Mouse (Mus musculus) embryonic facial prominence, embryonic 12.5 days (tissue): Measurements from ENCODE around the gene Erc1. TPM values are rescaled to one million over a fixed set of nuclear protein-coding genes. Genes with fewer than 3 reads are reported as not detected.

ENCODE experiments used
- ATAC-seq: fragments of 200-750 bp; cut with Nextera tagmentation; 2 replicates; pipeline ENCODE4 v1.8.0; 2017; ENCODE audit not compliant: insufficient number of reproducible peaks, insufficient read depth, low FRiP score, low TSS enrichment
- H3K27ac ChIP-seq: fragments of 300-500 bp; sonication (generic); 2 replicates; pipeline ENCODE4 v1.5.1; 2016; ENCODE audit warnings: mild to moderate bottlenecking
- H3K27me3 ChIP-seq: fragments of 300-500 bp; sonication (generic); 2 replicates; pipeline ENCODE4 v1.6.1; 2016; ENCODE audit warnings: mild to moderate bottlenecking, moderate library complexity
- H3K36me3 ChIP-seq: fragments of 300-500 bp; sonication (generic); 2 replicates; pipeline ENCODE4 v1.6.1; 2016; ENCODE audit warnings: mild to moderate bottlenecking
- H3K4me1 ChIP-seq: fragments of 300-500 bp; sonication (generic); 2 replicates; pipeline ENCODE4 v1.6.1; 2016
- H3K4me2 ChIP-seq: fragments of 300-500 bp; sonication (generic); replicated peaks from 2 replicates; pipeline ENCODE4 v1.6.1; 2016; ENCODE audit warnings: mild to moderate bottlenecking, moderate library complexity
- H3K4me3 ChIP-seq: fragments of 300-500 bp; sonication (generic); 2 replicates; pipeline ENCODE4 v1.5.1; 2016; ENCODE audit warnings: mild to moderate bottlenecking
- H3K9ac ChIP-seq: fragments of 300-500 bp; sonication (generic); 2 replicates; pipeline ENCODE4 v1.6.1; 2016; ENCODE audit warnings: mild to moderate bottlenecking, moderate library complexity
- H3K9me3 ChIP-seq: fragments of 300-500 bp; sonication (generic); 2 replicates; pipeline ENCODE4 v1.6.1; 2016; ENCODE audit warnings: mild to moderate bottlenecking, moderate library complexity
- WGBS: fragments of 180-500 bp; shearing (Covaris S2); methylation state at CpG from one replicate; pipeline ENCODE4 v1.1.7; 2016; 5-methylcytosine and 5-hydroxymethylcytosine counted together
- polyA plus RNA-seq: library from polyadenylated mRNA; unstranded; fragments of >200 nt; fragmentation: Nextera tagmentation; extraction: Ambion mirVana; gene quantifications from 2 replicates; pipeline ENCODE4 v1.2.1, GENCODE M21; 2016

The Erc1 gene
- polyA plus RNA-seq, 1 experiment from 2014 or later: 32.1 TPM

DNA sequence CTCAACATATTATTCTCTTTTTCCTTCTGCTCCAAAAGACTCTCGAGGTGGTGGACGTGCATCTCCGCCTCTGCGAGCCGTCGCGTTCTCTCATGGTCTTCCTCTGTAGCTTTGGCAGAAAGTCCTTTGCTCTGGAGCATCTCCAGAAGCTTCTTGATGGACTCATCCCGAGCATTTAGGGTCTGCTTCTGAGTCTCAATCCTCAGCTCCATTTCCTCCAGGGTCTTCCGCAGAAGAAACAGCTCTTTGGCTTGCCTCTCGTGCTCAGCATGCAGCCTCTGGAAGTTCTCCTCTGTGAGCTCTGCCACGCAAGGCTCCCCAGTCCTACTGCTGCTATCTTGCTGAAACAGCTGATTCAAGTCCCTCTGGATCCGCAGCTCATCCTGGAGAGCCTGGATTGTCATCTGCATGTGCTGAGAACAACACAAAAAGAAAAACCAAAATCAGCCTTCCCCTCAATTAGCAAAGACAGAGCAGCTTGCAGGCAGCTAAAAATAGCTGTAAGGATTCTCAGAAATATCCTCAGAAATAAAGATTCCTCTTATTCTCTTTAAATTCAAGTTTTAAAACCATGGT lies 51.0 kb downstream of the Erc1 start:
- 92% methylated on average over 12 of the region's 12 CpGs for WGBS
- peaks cover 11% of the 10 kb centered on the region; the same call in 1 of the 2 replicates for H3K36me3 ChIP-seq
- no peak overlapping the region for H3K4me2 ChIP-seq
- no peaks in the 10 kb centered on the region for H3K27me3 ChIP-seq
- ATAC-seq: no peak
- no peak overlapping the region for H3K27ac ChIP-seq
- H3K9ac ChIP-seq: no peak overlapping the region
- H3K4me1 ChIP-seq: no peaks in the 10 kb centered on the region
- H3K9me3 ChIP-seq: no peaks in the 10 kb centered on the region
- H3K4me3 ChIP-seq: no peak overlapping the region

DNA sequence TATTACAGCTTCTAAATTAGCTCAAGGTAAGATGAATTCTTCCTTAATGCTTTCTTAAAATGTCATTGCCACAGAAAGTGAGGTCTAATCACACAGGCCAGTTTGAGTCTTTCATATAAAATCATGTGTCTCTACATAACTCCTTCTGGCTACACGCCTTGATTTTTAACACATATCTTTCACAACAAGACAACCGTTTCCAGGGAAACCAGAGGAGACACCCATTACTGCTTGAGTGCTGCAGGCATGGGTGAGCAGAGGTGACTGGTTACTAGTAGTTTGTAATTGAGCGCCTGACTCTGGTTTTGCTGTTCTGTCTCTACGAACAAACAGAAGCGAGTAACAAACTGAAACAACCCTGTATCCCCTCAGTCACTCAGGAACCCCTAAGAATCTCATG lies 51.7 kb downstream of the Erc1 start:
- H3K4me1 ChIP-seq: no peaks in the 10 kb centered on the region

DNA sequence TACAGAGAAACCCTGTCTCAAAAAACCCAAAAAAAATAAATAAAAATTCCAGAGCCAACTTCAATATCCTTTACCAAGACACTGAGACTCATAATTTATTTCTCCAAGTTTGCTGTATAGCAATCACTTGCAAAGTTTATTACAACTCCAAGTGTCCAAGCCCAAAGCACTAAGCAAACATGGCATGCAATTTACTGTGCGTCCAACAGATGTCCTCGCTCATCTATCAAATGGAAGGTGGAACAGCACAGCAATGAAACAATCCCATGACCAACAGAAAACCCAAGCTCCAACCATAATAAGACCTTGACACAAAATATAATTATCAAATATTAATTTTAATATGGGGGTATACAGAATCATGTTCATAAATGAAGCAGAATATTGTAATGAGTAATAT lies 55.4 kb downstream of the Erc1 start:
- H3K9ac ChIP-seq: no peak overlapping the region
- H3K4me3 ChIP-seq: no peak overlapping the region
- WGBS: 45% methylated on average over 2 of the region's 2 CpGs
- H3K9me3 ChIP-seq: no peaks in the 10 kb centered on the region
- no peak overlapping the region for H3K27ac ChIP-seq
- no peaks in the 10 kb centered on the region for H3K27me3 ChIP-seq
- no peaks in the 10 kb centered on the region for H3K4me1 ChIP-seq
- no peak overlapping the region for H3K4me2 ChIP-seq
- no peak for ATAC-seq
- peaks cover 11% of the 10 kb centered on the region; the same call in 1 of the 2 replicates for H3K36me3 ChIP-seq

More for the DNA sequence above, 51.7 kb downstream of the Erc1 start:
- H3K4me3 ChIP-seq: no peak overlapping the region
- ATAC-seq: no peak
- no peaks in the 10 kb centered on the region for H3K27me3 ChIP-seq
- H3K27ac ChIP-seq: no peak overlapping the region
- no peak overlapping the region for H3K9ac ChIP-seq
- 94% methylated on average over 5 of the region's 5 CpGs for WGBS
- H3K4me2 ChIP-seq: no peak overlapping the region
- H3K9me3 ChIP-seq: no peaks in the 10 kb centered on the region
- H3K36me3 ChIP-seq: peaks cover 11% of the 10 kb centered on the region; the same call in 1 of the 2 replicates

DNA sequence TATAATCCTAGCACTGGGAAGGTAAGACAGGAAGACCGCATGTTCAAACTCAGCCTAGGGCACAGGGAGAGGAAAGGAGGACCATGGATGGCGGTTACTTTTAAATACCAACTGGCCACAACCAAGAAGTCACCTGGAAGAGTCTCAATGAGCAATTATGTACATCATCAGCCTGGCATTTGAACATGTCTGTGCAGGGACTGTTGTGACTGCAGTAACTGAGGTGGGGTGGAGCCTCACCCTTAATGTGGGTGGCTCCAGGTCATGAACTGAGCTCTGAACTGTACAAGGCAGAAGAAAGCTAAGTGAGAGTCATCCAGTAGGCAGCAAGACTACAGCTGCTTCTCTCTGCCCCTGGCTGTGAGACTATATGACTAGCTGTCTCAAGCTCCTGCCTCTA lies 65.6 kb downstream of the Erc1 start:
- H3K9ac ChIP-seq: no peak overlapping the region
- H3K4me1 ChIP-seq: no peaks in the 10 kb centered on the region
- WGBS: 93% methylated on average over 2 of the region's 2 CpGs

DNA sequence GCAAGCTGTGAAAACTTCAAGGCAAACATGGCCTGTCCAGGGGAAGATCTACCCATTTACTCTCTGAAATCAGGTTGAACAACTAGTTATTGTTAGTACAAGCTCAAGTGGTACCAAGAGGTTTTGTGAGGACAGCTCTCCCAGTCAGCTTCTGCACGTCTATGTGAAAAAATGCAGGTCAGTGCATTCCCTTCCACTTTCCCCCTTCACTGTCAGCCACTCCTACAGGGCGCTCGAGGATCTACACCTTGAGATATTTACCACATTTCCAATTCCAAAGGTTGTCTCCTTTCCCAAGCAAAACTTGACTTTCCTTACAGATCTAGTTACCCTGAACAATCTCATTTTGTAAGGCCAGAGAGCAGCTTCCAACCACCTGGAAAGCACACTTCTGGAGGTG lies 66.9 kb downstream of the Erc1 start:
- H3K4me1 ChIP-seq: no peaks in the 10 kb centered on the region
- H3K9me3 ChIP-seq: no peaks in the 10 kb centered on the region
- peaks cover 4% of the 10 kb centered on the region; the same call in 1 of the 2 replicates for H3K36me3 ChIP-seq
- H3K27me3 ChIP-seq: no peaks in the 10 kb centered on the region
- WGBS: 76% methylated on average over 3 of the region's 3 CpGs
- H3K27ac ChIP-seq: no peak overlapping the region
- H3K4me2 ChIP-seq: no peak overlapping the region
- no peak overlapping the region for H3K9ac ChIP-seq
- H3K4me3 ChIP-seq: no peak overlapping the region
- no peak for ATAC-seq

More for the DNA sequence above, 65.6 kb downstream of the Erc1 start:
- no peaks in the 10 kb centered on the region for H3K27me3 ChIP-seq
- peaks cover 4% of the 10 kb centered on the region; the same call in 1 of the 2 replicates for H3K36me3 ChIP-seq
- ATAC-seq: no peak
- no peak overlapping the region for H3K4me2 ChIP-seq
- no peak overlapping the region for H3K4me3 ChIP-seq
- no peaks in the 10 kb centered on the region for H3K9me3 ChIP-seq
- H3K27ac ChIP-seq: no peak overlapping the region

DNA sequence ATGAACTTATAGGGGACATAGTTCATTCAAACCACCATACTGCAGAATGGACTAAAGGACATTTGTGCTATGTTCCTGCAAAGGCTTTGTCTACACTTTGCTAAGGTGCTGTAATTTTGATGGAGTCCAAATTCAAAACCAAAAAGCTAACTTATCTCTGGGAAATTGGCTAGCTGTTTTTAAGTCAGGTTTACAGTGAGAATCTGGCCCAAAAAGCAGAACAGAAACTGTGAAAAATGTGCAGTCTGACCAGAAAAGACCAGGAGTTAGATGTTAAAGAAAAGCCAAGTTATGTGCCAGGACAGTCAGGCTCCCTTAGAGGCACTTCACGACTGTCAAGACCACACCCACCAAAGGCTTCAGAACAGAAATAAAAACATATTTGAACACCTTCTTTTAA lies 79.2 kb downstream of the Erc1 start:
- 74% methylated on average over 1 of the region's 1 CpGs for WGBS
- Histone ChIP-seq H3K36me3 (no peaks in the 10 kb centered on the region), H3K4me2 (no peak overlapping the region), H3K9me3 (no peaks in the 10 kb centered on the region), H3K4me3 (no peak overlapping the region), H3K27ac (no peak overlapping the region), H3K4me1 (no peaks in the 10 kb centered on the region), H3K9ac (no peak overlapping the region), H3K27me3 (no peaks in the 10 kb centered on the region)
- no peak for ATAC-seq

DNA sequence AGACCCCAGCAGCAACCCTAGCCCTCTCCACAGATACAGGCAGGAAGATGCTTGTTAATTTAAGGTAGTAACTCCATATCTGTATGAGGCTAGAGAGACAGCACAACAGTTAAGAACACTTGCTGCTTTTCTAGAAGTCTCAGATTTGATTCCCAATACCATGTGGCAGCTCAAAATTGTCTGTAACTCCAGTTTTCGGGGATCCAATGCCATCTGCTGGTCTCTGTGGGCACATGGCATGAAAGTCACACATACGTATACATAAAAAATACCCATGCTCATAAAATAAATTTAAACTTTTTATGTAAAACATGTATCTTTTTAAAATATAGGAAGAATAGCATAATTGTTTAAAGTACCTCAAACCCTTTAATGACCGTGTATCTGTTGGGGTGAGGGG lies 83.6 kb downstream of the Erc1 start:
- H3K27me3 ChIP-seq: no peaks in the 10 kb centered on the region
- no peak for ATAC-seq
- whole genome bisulfite sequencing: 87% methylated on average over 3 of the region's 3 CpGs
- no peak overlapping the region for H3K27ac ChIP-seq
- no peaks in the 10 kb centered on the region for H3K9me3 ChIP-seq
- H3K4me1 ChIP-seq: no peaks in the 10 kb centered on the region
- H3K4me2 ChIP-seq: no peak overlapping the region
- H3K4me3 ChIP-seq: no peak overlapping the region
- H3K9ac ChIP-seq: no peak overlapping the region
- 0 out of 2 replicates have a peak, but pooled peaks cover 9% of the 10 kb centered on the region for H3K36me3 ChIP-seq

DNA sequence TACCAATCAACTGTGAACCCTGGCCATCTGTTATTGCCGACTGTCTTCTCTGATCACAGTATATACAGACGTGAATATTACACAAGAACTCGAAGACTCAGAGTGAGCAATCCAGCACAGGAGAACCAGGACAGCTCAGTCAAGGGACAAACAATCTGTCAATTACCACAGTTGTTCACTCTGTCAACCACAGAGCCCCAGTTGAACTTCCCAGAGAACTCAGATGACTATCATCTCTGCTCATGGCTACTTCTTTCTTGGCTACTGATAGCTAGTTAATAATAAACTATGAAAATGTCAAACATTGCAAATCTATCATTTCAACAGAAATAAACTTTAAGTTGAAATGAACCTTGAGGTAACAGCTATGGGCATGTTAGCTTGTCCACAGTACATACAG lies 88.1 kb downstream of the Erc1 start:
- Histone ChIP-seq H3K4me3 (no peak overlapping the region), H3K9me3 (no peaks in the 10 kb centered on the region), H3K9ac (no peak overlapping the region), H3K27ac (no peak overlapping the region), H3K36me3 (0 out of 2 replicates have a peak, but pooled peaks cover 9% of the 10 kb centered on the region), H3K27me3 (no peaks in the 10 kb centered on the region), H3K4me1 (no peaks in the 10 kb centered on the region), H3K4me2 (no peak overlapping the region)
- WGBS: 87% methylated on average over 3 of the region's 3 CpGs
- no peak for ATAC-seq

DNA sequence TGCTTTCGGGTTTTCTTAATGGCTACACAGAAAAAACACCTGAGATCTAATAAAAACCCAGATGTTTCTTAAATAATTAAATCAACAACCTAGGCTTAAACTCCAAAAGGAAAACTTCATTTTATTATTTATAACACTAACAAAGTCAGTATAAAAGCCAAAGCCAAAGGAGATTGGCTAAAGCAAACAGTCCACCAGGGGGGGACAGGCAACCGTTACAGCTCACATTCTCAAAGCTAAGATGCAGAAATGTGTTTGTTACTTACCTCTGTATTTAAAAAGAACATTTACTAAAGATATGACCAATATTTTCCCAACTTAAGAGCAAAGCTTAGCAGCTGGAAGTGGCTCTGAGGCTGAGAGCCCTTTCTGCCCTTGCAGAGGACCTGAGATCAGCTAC lies 89.5 kb downstream of the Erc1 start:
- H3K36me3 ChIP-seq: 0 out of 2 replicates have a peak, but pooled peaks cover 9% of the 10 kb centered on the region
- no peak for ATAC-seq
- no peak overlapping the region for H3K9ac ChIP-seq
- WGBS: 82% methylated on average over 2 of the region's 2 CpGs
- H3K9me3 ChIP-seq: no peaks in the 10 kb centered on the region
- no peaks in the 10 kb centered on the region for H3K4me1 ChIP-seq
- no peak overlapping the region for H3K4me3 ChIP-seq
- H3K4me2 ChIP-seq: no peak overlapping the region
- H3K27ac ChIP-seq: no peak overlapping the region
- no peaks in the 10 kb centered on the region for H3K27me3 ChIP-seq

DNA sequence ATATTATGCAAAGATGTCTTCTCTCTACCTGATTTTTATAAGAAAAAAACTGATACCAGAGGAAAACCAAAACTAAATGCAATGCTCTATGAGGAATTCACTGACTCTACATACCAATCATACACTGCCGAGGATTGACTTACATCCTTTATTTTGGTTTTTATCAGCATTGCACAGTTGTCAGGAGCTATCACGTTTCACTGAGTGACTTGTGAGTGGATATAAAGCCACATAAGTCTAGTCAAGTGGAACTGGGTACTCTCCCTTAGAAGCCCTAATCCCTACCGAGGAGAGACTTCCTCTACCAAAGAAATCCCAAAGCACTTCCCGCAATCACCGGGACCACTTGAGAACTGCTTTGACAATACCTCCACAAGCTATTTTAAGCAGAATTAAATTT lies 90.2 kb downstream of the Erc1 start:
- Histone ChIP-seq H3K4me2 (no peak overlapping the region), H3K27me3 (no peaks in the 10 kb centered on the region), H3K9ac (no peak overlapping the region), H3K4me1 (no peaks in the 10 kb centered on the region), H3K4me3 (no peak overlapping the region), H3K36me3 (0 out of 2 replicates have a peak, but pooled peaks cover 9% of the 10 kb centered on the region), H3K27ac (no peak overlapping the region), H3K9me3 (no peaks in the 10 kb centered on the region)
- 55% methylated on average over 5 of the region's 5 CpGs for WGBS
- ATAC-seq: no peak

DNA sequence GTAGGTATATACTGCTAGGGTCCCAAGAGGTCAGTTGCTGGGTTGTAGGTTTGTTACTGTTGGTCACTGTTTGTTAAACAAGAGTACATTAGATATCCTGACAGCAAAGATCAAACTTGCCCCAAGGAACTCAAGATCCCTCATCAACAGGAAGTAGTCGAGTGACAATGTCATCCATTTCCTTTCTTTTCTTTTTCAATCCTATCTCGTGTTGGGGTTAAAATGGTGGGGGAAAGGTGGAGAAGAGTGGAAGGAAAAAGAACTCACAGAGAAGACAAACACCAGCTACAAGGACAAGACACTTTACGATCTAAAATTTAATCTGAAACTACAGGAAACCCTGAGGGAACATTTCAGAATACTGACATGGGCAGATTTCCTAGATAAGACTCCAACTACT lies 92.1 kb downstream of the Erc1 start:
- Histone ChIP-seq H3K4me2 (no peak overlapping the region), H3K9me3 (no peaks in the 10 kb centered on the region), H3K27me3 (no peaks in the 10 kb centered on the region), H3K27ac (no peak overlapping the region), H3K4me1 (no peaks in the 10 kb centered on the region), H3K4me3 (no peak overlapping the region), H3K9ac (no peak overlapping the region), H3K36me3 (0 out of 2 replicates have a peak, but pooled peaks cover 6% of the 10 kb centered on the region)
- WGBS: 59% methylated on average over 3 of the region's 3 CpGs
- ATAC-seq: no peak

DNA sequence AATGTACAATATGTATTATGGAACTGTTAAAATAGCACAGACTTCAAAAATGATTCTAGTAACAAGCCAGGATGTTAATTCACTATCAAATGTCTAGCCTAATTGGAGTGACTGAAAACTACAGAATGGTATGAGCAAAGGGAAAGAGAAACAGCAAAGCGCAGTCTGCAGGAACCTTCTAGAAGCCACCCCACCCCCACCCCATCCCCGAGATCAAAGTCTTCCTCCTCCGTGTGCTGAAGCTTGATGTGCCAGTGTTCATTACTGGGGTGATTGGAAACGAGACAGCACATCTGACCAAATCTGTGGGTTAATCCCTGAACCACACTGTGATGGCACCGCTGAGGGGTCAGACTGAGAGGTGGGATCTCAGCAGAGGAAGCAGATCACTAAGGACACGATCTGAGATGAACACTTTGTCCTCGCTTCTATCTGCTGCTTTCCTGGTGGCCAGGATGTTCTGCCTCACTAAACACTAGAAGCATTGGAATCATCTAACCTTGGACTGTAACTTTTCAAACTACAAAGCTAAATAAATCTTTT lies 98.8 kb downstream of the Erc1 start:
- Histone ChIP-seq H3K27me3 (no peaks in the 10 kb centered on the region), H3K4me2 (no peak overlapping the region), H3K36me3 (peaks cover 15% of the 10 kb centered on the region), H3K9me3 (no peaks in the 10 kb centered on the region), H3K4me1 (no peaks in the 10 kb centered on the region), H3K4me3 (no peak overlapping the region), H3K27ac (no peak overlapping the region), H3K9ac (no peak overlapping the region)
- WGBS: 81% methylated on average over 7 of the region's 7 CpGs
- no peak for ATAC-seq
